Comparison of ENCODE assay signal across 11 mouse cellular contexts in the genomic region with DNA sequence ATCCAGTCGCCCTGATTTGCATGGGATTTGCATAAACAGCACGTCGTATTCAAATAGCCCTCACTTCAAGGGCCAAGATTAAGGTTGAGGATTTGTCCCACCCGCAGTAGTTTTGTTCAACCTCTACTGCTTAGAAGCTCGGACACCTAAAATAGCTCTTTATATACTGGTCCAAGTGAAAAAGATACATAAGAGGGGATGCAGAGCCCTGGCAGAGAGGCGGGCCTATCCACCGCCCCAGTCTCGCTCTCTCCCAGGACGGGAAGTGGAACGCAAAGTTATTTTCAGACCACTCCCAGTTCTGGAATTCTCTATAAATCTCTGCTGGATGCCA. TPM values are rescaled to one million over a fixed set of nuclear protein-coding genes. Genes with fewer than 3 reads are reported as not detected.
A peak's percentile ranks its signal among the peaks of the same experiment; 100 is the strongest.
DNase-seq lines count a peak whose midpoint lies in the region; ATAC-seq and TF ChIP-seq lines count a peak whose summit lies in the region.
"Had no signal": no experiment of that assay in that cellular context is flagged by ENCODE, and none has a peak within 500 bp of the region (broad histone marks: within the 10 kb centered on the region; RNA-seq: fewer than 3 reads in every experiment).

No protein-coding gene starts in this region.

- TF ChIP-seq CTCF in heart, adult 2 months (IDR thresholded peaks at IDR 0.05) = no peak
- no peak for TF ChIP-seq CTCF in cerebellum, adult 2 months (IDR thresholded peaks at IDR 0.05; ENCODE audit: borderline replicate concordance, insufficient read depth, low read depth, low read length)

- no peaks in the 10 kb centered on the region for H3K36me3 ChIP-seq in heart, embryonic 15.5 days
- H3K36me3 ChIP-seq in heart, adult 2 months (ENCODE audit: control insufficient read depth, insufficient read depth, low read length) = no peaks in the 10 kb centered on the region
- no peaks in the 10 kb centered on the region for H3K36me3 ChIP-seq in hindbrain, embryonic 11.5 days (ENCODE audit: control insufficient read depth, insufficient read depth, low read length)
- H3K36me3 ChIP-seq in midbrain, embryonic 14.5 days (ENCODE audit: control insufficient read depth, insufficient read depth, low read length) = no peaks in the 10 kb centered on the region

- H3K27me3 ChIP-seq in heart, embryonic 15.5 days = 0 out of 2 replicates have a peak, but pooled peaks cover 6% of the 10 kb centered on the region
- no peaks in the 10 kb centered on the region for H3K27me3 ChIP-seq in heart, adult 2 months (ENCODE audit: control insufficient read depth, insufficient read depth, low read length)
- no peaks in the 10 kb centered on the region for H3K27me3 ChIP-seq in hindbrain, embryonic 11.5 days (ENCODE audit: control insufficient read depth, insufficient read depth, low read length)
- no peaks in the 10 kb centered on the region for H3K27me3 ChIP-seq in midbrain, embryonic 14.5 days (ENCODE audit: control insufficient read depth, insufficient read depth, low read length)
- H3K27me3 ChIP-seq in cerebellum, adult 2 months (ENCODE audit: control insufficient read depth, insufficient read depth, low read length) = no peaks in the 10 kb centered on the region
- H3K27me3 ChIP-seq: megakaryocyte, embryonic 14.5 days had no signal

- ATAC-seq in heart, embryonic 15.5 days (replicated peaks; ENCODE audit: insufficient number of reproducible peaks, insufficient read depth, low FRiP score, low read depth) = no peak
- peak; percentile 72 for ATAC-seq in hindbrain, embryonic 11.5 days (ENCODE audit: low FRiP score)
- peak; percentile 76; the same call in 1 of the 2 replicates for ATAC-seq in midbrain, embryonic 14.5 days (ENCODE audit: low FRiP score, low TSS enrichment)
- ATAC-seq: CD4-positive, CD25-positive, alpha-beta regulatory T cell, adult 4 months had no signal

- H3K4me3 ChIP-seq in heart, embryonic 15.5 days = peak overlapping the region; percentile 29
- no peak overlapping the region for H3K4me3 ChIP-seq in heart, adult 2 months
- no peak overlapping the region for H3K4me3 ChIP-seq in hindbrain, embryonic 11.5 days (ENCODE audit: low read depth, low read length)
- H3K4me3 ChIP-seq in midbrain, embryonic 14.5 days (replicated peaks; ENCODE audit: low read depth, low read length) = no peak overlapping the region
- no peak overlapping the region for H3K4me3 ChIP-seq in cerebellum, adult 2 months (replicated peaks; ENCODE audit: insufficient read depth, low read depth, low read length)
- H3K4me3 ChIP-seq: megakaryocyte, embryonic 14.5 days had no signal

- no peak overlapping the region for H3K9ac ChIP-seq in heart, embryonic 15.5 days
- H3K9ac ChIP-seq in heart, adult 2 months (ENCODE audit: low read depth, low read length) = no peak overlapping the region
- H3K9ac ChIP-seq in hindbrain, embryonic 11.5 days (ENCODE audit: low read depth, low read length) = no peak overlapping the region
- H3K9ac ChIP-seq in midbrain, embryonic 14.5 days (replicated peaks; ENCODE audit: low read length) = no peak overlapping the region

- H3K4me1 ChIP-seq in heart, embryonic 15.5 days (replicated peaks) = peaks cover 3% of the 10 kb centered on the region; the same call in 1 of the 2 replicates
- no peaks in the 10 kb centered on the region; the same call in 1 of the 2 replicates for H3K4me1 ChIP-seq in heart, adult 2 months (ENCODE audit: control insufficient read depth, insufficient read depth, low read length)
- H3K4me1 ChIP-seq in hindbrain, embryonic 11.5 days (replicated peaks; ENCODE audit: control insufficient read depth, insufficient read depth, low read length) = no peaks in the 10 kb centered on the region
- peaks cover 10% of the 10 kb centered on the region; the same call in 1 of the 2 replicates for H3K4me1 ChIP-seq in midbrain, embryonic 14.5 days (ENCODE audit: control insufficient read depth, insufficient read depth, low read length)
- H3K4me1 ChIP-seq in cerebellum, adult 2 months (ENCODE audit: control insufficient read depth, insufficient read depth, low read length) = no peaks in the 10 kb centered on the region
- H3K4me1 ChIP-seq: megakaryocyte, embryonic 14.5 days had no signal

- no peak for DNase-seq in heart, adult 2 months
- peak; percentile 80 for DNase-seq in R1 (ENCODE audit: low read depth, low spot score)
- DNase-seq in hindbrain, embryonic 11.5 days (ENCODE audit: low spot score) = peak; percentile 36
- DNase-seq in midbrain, embryonic 14.5 days = peak; percentile 76
- no peak for DNase-seq in cerebellum, adult 2 months
- DNase-seq in cerebellum, postnatal 10 days = no peak
- DNase-seq in right cerebral cortex, postnatal 36 days (ENCODE audit: low spot score in 2 of 2) = no peak
- DNase-seq: adrenal gland, postnatal 14 days had no signal

- no peaks in the 10 kb centered on the region for H3K9me3 ChIP-seq in heart, embryonic 15.5 days (replicated peaks)
- no peaks in the 10 kb centered on the region for H3K9me3 ChIP-seq in hindbrain, embryonic 11.5 days (ENCODE audit: control insufficient read depth, low read length)
- H3K9me3 ChIP-seq in midbrain, embryonic 14.5 days (ENCODE audit: control insufficient read depth, low read length) = no peaks in the 10 kb centered on the region

- intact Hi-C loops in heart, adult 2 months (cut with DNase I) = no loop called here

- WGBS in heart, embryonic 15.5 days = 6% methylated on average over 10 of the region's 10 CpGs
- WGBS in heart, adult 2 months = 24% methylated on average over 10 of the region's 10 CpGs
- 10% methylated on average over 10 of the region's 10 CpGs for WGBS in hindbrain, embryonic 11.5 days
- 3% methylated on average over 10 of the region's 10 CpGs for WGBS in midbrain, embryonic 14.5 days
- 43% methylated on average over 10 of the region's 10 CpGs for WGBS in cerebellum, adult 2 months

- peak overlapping the region; percentile 59 for H3K4me2 ChIP-seq in heart, embryonic 15.5 days
- no peak overlapping the region for H3K4me2 ChIP-seq in hindbrain, embryonic 11.5 days (replicated peaks; ENCODE audit: low read depth, low read length)
- peak overlapping the region; percentile 37 for H3K4me2 ChIP-seq in midbrain, embryonic 14.5 days (ENCODE audit: low read length)

- TF ChIP-seq POLR2A in heart, adult 2 months (IDR thresholded peaks at IDR 0.05; ENCODE audit: insufficient read depth, low read depth, low read length) = no peak
- TF ChIP-seq POLR2A in cerebellum, adult 2 months (IDR thresholded peaks at IDR 0.05; ENCODE audit: borderline replicate concordance, insufficient read depth, low read length) = no peak

- no peak for TF ChIP-seq EP300 in heart, adult 2 months (IDR thresholded peaks at IDR 0.05; ENCODE audit: insufficient read depth, low read depth, low read length)

- no peak overlapping the region for H3K27ac ChIP-seq in heart, embryonic 15.5 days
- no peak overlapping the region for H3K27ac ChIP-seq in heart, adult 2 months
- no peak overlapping the region; the same call in 1 of the 2 replicates for H3K27ac ChIP-seq in hindbrain, embryonic 11.5 days (ENCODE audit: low read depth, low read length)
- H3K27ac ChIP-seq in midbrain, embryonic 14.5 days (replicated peaks; ENCODE audit: low read depth, low read length) = peak overlapping the region; percentile 75
- no peak overlapping the region for H3K27ac ChIP-seq in cerebellum, adult 2 months (ENCODE audit: insufficient read depth, low read length)

- no peaks in the 10 kb centered on the region for H3K79me2 ChIP-seq in heart, adult 2 months (replicated peaks; ENCODE audit: control insufficient read depth, insufficient read depth, low read length)

RNA-seq across cellular contexts. Expression of gene Sox9, which starts 58.4 kb away (rescaled TPM):
- 24.7 and 27.7 TPM in 2 replicates for polyA plus RNA-seq in heart, embryonic 15.5 days (2015; fragmentation: Nextera tagmentation; extraction: Ambion mirVana)
- total RNA-seq in heart, adult 2 months (2021) = 1 to 10 TPM; 1.3 to 1.5 TPM
- 1.9 and 2.7 TPM in 2 replicates for polyA plus RNA-seq in heart, adult 2 months (2012; rRNA removed)
- 127 and 137 TPM in 2 replicates for polyA plus RNA-seq in hindbrain, embryonic 11.5 days (2014; fragmentation: Nextera tagmentation; extraction: Ambion mirVana)
- polyA plus RNA-seq in midbrain, embryonic 14.5 days (2014; fragmentation: Nextera tagmentation; extraction: Ambion mirVana) = 45.5 and 62.2 TPM in 2 replicates
- 20.2 and 20.8 TPM in 2 replicates for polyA plus RNA-seq in cerebellum, adult 2 months (2012; rRNA removed)
- polyA plus RNA-seq: CD4-positive, CD25-positive, alpha-beta regulatory T cell, adult 4 months had no signal

Comparison
In these comparisons a context has a peak if more than half of its experiments do, and no peak if none do; other contexts are left out.
1. DNase-seq: peak in R1 (single experiment), hindbrain, embryonic 11.5 days (single experiment) and midbrain, embryonic 14.5 days (single experiment); none in heart, adult 2 months (0 of 2), cerebellum, adult 2 months (0 of 2), cerebellum, postnatal 10 days (0 of 2) and right cerebral cortex, postnatal 36 days (0 of 2).